Mouse (Mus musculus) adrenal gland, adult (tissue): ENCODE measurements around the gene Pgam1.
A peak's percentile ranks its signal among the peaks of the same experiment; 100 is the strongest.
"Not testable (repeated sequence)": the region's sequence is repeated elsewhere in the genome, so short reads cannot be mapped to it uniquely, and the experiment has no call there.

Source experiments
- DNase-seq, 2 experiments: peaks; one replicate each; pipeline ENCODE4 v3.0.0; 2022 to 2023; ENCODE audit warnings: low spot score in 1 of 2; ENCODE audit not compliant: inconsistent age in 2 of 2

The Pgam1 gene

GRCm38 (mm10) chr19:41910396-41910795 lies 1.3 kb upstream of the Pgam1 start:
- no peak for DNase-seq

GRCm38 (mm10) chr19:41912121-41913080 lies 678 bp downstream of the Pgam1 start:
- peak; percentile 85 to 92 for DNase-seq

- peak; percentile 30 to 73 for DNase-seq
These were observed 2.3 kb downstream of the Pgam1 start for GRCm38 (mm10) chr19:41913774-41914591.

- not testable (repeated sequence) for DNase-seq
These were observed 2.8 kb downstream of the Pgam1 start for GRCm38 (mm10) chr19:41914592-41914882.

GRCm38 (mm10) chr19:41915294-41915693 lies 3.6 kb downstream of the Pgam1 start:
- DNase-seq, result peak in 1 of 2 experiments; percentile 51

- DNase-seq, result no peak
These were observed 5.1 kb downstream of the Pgam1 start for GRCm38 (mm10) chr19:41916853-41917252.

- no peak for DNase-seq
These were observed 7.7 kb downstream of the Pgam1 start for GRCm38 (mm10) chr19:41919471-41919870.

GRCm38 (mm10) chr19:41920412-41921067 lies 8.8 kb downstream of the Pgam1 start:
- DNase-seq, result no peak

- no peak for DNase-seq
These were observed 21.0 kb downstream of the Pgam1 start for GRCm38 (mm10) chr19:41932686-41933085.

GRCm38 (mm10) chr19:41933179-41934086 lies 21.7 kb downstream of the Pgam1 start, which contains the start of the genes Exosc1 and Zdhhc16:
Gene Exosc1, minus strand, starts transcription at chr19:41933423.
Gene Zdhhc16, plus strand, starts transcription at chr19:41933480.
- peak; percentile 98 to 99 for DNase-seq

- no peak for DNase-seq
These were observed 22.4 kb downstream of the Pgam1 start for GRCm38 (mm10) chr19:41934124-41934523.

- no peak for DNase-seq
These were observed 24.2 kb downstream of the Pgam1 start for GRCm38 (mm10) chr19:41935921-41936320.

- DNase-seq, result no peak
These were observed 26.8 kb downstream of the Pgam1 start for GRCm38 (mm10) chr19:41938539-41938938.

- peak in 1 of 2 experiments; percentile 60 for DNase-seq
These were observed 32.1 kb downstream of the Pgam1 start for GRCm38 (mm10) chr19:41943841-41944240.

GRCm38 (mm10) chr19:41952287-41952686 lies 40.6 kb downstream of the Pgam1 start:
- peak in 1 of 2 experiments; percentile 49 for DNase-seq

- DNase-seq, result no peak
These were observed 41.9 kb downstream of the Pgam1 start for GRCm38 (mm10) chr19:41953574-41953973.
